Mouse (Mus musculus): ENCODE data around the gene Gna14.

DNA sequence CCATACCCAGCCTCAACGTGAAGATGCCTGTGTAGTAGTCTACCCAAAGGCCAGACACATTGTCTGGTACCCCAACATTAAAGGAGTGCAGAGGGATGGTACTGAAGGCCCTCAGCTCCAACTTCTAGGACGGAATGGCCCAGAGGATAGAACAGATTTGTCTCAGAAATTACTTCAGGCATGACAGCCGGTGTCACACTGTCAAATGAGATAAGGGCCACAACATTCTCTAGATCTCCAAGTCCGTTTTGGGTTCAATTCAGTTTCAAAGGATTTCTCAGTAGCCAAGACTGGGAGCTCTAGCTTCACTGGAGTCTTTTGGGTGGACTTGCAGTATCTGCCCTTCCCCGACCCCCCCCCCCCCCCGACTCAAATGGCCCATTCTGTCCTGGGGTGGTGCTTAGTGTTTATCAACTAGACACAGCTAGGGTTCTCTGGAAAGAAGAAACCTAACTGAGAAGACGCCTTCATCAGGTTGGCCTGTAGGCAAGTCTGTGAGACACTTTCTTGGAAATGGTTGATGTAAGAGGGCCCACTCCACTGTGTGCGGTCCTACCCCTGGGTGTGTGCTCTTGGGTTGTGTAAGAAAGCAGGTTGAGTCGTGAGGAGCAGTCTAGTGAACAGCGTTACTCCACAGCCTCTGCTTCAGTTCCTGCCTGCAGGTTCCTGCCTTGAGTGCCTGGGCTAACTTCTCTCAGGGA, 59.4 kb downstream of the Gna14 start:
- no peak for TF ChIP-seq CTCF (IDR thresholded peaks at IDR 0.05; ENCODE audit: low read depth, low read length)
- TF ChIP-seq POLR2A (IDR thresholded peaks at IDR 0.05; ENCODE audit: extremely low read depth, insufficient read depth, low read length): no peak
